Mouse (Mus musculus) E14TG2a.4 (cell line): ENCODE data around the gene Arhgef12.

Source experiments
- CTCF ChIP-seq: conservative IDR thresholded peaks from 2 replicates; pipeline ENCODE4 v1.5.1; 2014; ENCODE audit warnings: low read length
- NANOG ChIP-seq: IDR thresholded peaks from 2 replicates; pipeline ENCODE4 v1.6.1; 2014; ENCODE audit warnings: borderline replicate concordance, low read length, mixed read lengths
- POU5F1 ChIP-seq: IDR thresholded peaks from 2 replicates; pipeline ENCODE4 v1.6.1; 2014; ENCODE audit warnings: low read length, borderline replicate concordance

- TF ChIP-seq CTCF, result no peak
- no peak for TF ChIP-seq POU5F1
- TF ChIP-seq NANOG, result no peak
These were observed 43.9 kb upstream of the Arhgef12 start for GRCm38 (mm10) chr9:43150957-43151356.
